Mouse (Mus musculus) embryonic facial prominence, embryonic 14.5 days (tissue): ENCODE data around the gene Ly6g5c. TPM values are rescaled to one million over a fixed set of nuclear protein-coding genes. Genes with fewer than 3 reads are reported as not detected.
A peak's percentile ranks its signal among the peaks of the same experiment; 100 is the strongest.

Experiments
- ATAC-seq: fragments of 200-750 bp; cut with Nextera tagmentation; 2 replicates; pipeline ENCODE4 v1.8.0; 2017; ENCODE audit warnings: low read depth, moderate number of reproducible peaks, moderate TSS enrichment
- DNase-seq: peaks from one replicate; pipeline ENCODE4 v3.0.0-alpha.2; 2015; ENCODE audit warnings: low spot score
- H3K27ac ChIP-seq: fragments of 300-500 bp; sonication (generic); replicated peaks from 2 replicates; pipeline ENCODE4 v1.5.1; 2014; ENCODE audit warnings: low read depth, mild to moderate bottlenecking, low read length, moderate library complexity
- H3K27me3 ChIP-seq: fragments of 300-500 bp; sonication (generic); replicated peaks from 2 replicates; pipeline ENCODE4 v1.6.1; 2014; ENCODE audit warnings: low read length; ENCODE audit not compliant: control insufficient read depth, insufficient read depth
- H3K36me3 ChIP-seq: fragments of 300-500 bp; sonication (generic); 2 replicates; pipeline ENCODE4 v1.6.1; 2014; ENCODE audit warnings: low read length, mixed read lengths; ENCODE audit not compliant: control insufficient read depth, insufficient read depth
- H3K4me1 ChIP-seq: fragments of 300-500 bp; sonication (generic); 2 replicates; pipeline ENCODE4 v1.6.1; 2014; ENCODE audit warnings: antibody characterized with exemption, low read length; ENCODE audit not compliant: control insufficient read depth, insufficient read depth
- H3K4me2 ChIP-seq: fragments of 300-500 bp; sonication (generic); 2 replicates; pipeline ENCODE4 v1.6.1; 2014; ENCODE audit warnings: low read depth, mild to moderate bottlenecking, low read length, moderate library complexity, mixed read lengths
- H3K4me3 ChIP-seq: fragments of 300-500 bp; sonication (generic); 2 replicates; pipeline ENCODE4 v1.5.1; 2014; ENCODE audit warnings: low read depth, mild to moderate bottlenecking, low read length
- H3K9ac ChIP-seq: fragments of 300-500 bp; sonication (generic); 2 replicates; pipeline ENCODE4 v1.6.1; 2014; ENCODE audit warnings: low read depth, mild to moderate bottlenecking, low read length, moderate library complexity, mixed read lengths
- H3K9me3 ChIP-seq: fragments of 300-500 bp; sonication (generic); 2 replicates; pipeline ENCODE4 v1.6.1; 2016; ENCODE audit warnings: low read length; ENCODE audit not compliant: control insufficient read depth
- WGBS: fragments of 180-500 bp; shearing (Covaris S2); extraction: QIAGEN DNeasy Blood & Tissue Kit; methylation state at CpG from one replicate; pipeline ENCODE4 v1.1.7; 2014; 5-methylcytosine and 5-hydroxymethylcytosine counted together
- polyA plus RNA-seq: library from polyadenylated mRNA; unstranded; fragments of >200 nt; fragmentation: Nextera tagmentation; extraction: Ambion mirVana; gene quantifications from 2 replicates; pipeline ENCODE4 v1.2.1, GENCODE M21; 2014

The Ly6g5c gene
- not detected in 2 replicates for polyA plus RNA-seq

DNA sequence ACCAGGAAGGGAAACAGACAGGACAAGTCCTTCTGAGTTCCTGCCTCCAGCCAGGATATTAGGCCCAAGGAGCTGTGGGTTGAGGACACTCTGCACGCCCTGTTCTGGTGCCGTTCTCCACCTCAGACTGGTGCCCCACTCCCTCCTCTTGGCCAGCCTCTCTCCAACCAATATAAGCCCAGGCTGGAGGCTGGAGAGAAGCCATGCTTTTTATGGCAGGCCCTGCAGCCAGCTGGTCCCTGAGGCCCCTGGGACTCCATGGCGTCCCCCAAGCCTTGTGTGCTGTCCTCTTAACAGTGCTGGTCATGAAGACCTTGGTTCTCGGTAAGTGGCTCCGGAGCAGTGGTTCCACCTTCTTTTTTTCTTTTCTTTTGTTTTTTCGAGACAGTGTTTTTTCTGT is at the start of gene Ly6g5c:
Ly6g5c (plus strand) TSS at position 183 of the 400 bp plus-strand sequence.
- Histone ChIP-seq H3K36me3 (peaks cover 13% of the 10 kb centered on the region), H3K4me2 (no peak within 1 kb of the TSS), H3K9ac (no peak within 1 kb of the TSS), H3K27ac (no peak within 1 kb of the TSS), H3K27me3 (no peaks in the 10 kb centered on the region), H3K4me3 (no peak within 1 kb of the TSS), H3K4me1 (no peaks in the 10 kb centered on the region), H3K9me3 (no peaks in the 10 kb centered on the region)
- DNase-seq (no peak), ATAC-seq (no peak)
- WGBS, result 85% methylated on average over 6 of the region's 6 CpGs

DNA sequence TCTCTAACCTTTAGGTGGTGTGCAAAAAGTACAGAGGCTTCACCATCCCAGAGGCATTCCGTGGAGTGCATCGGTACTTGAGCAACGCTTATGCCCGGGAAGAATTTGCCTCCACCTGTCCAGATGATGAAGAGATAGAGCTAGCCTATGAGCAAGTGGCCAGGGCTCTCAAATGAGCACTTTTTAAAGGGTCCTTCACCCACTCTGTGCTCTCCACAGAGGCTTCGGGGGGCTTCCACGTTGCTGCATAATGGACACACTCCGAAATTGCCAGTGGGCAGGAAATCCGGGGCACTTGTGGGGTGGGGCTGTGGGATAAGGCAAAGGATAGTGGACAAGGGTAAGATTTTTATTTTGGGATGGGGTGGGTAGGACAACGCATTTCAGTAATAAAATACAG is 49.8 kb upstream of the Ly6g5c start:
- Histone ChIP-seq H3K4me2 (peak overlapping the region; percentile 86), H3K27me3 (no peaks in the 10 kb centered on the region), H3K9ac (peak overlapping the region; percentile 85; the same call in 1 of the 2 replicates), H3K36me3 (peaks cover 72% of the 10 kb centered on the region), H3K4me3 (peak overlapping the region; percentile 65; the same call in 1 of the 2 replicates), H3K9me3 (no peaks in the 10 kb centered on the region), H3K27ac (peak overlapping the region; percentile 92), H3K4me1 (no peaks in the 10 kb centered on the region; the same call in 1 of the 2 replicates)
- ATAC-seq (no peak), DNase-seq (no peak)
- 58% methylated on average over 9 of the region's 9 CpGs for WGBS

GRCm38 (mm10) chr17:35058911-35059892 is 48.9 kb upstream of the Ly6g5c start, which contains the start of gene Ddah2:
Ddah2 (plus strand) TSS chr17:35059035.
- no peaks in the 10 kb centered on the region for H3K9me3 ChIP-seq
- WGBS, result under 1% methylated on average over 55 of the region's 57 CpGs
- peaks cover 63% of the 10 kb centered on the region for H3K36me3 ChIP-seq
- DNase-seq, result peak; percentile 98
- H3K4me2 ChIP-seq, result peak within 1 kb of the TSS; percentile 86
- H3K4me1 ChIP-seq, result no peaks in the 10 kb centered on the region; the same call in 1 of the 2 replicates
- peak within 1 kb of the TSS; percentile 92 for H3K27ac ChIP-seq
- peak; percentile 90 for ATAC-seq
- peak within 1 kb of the TSS; percentile 65 for H3K4me3 ChIP-seq
- H3K9ac ChIP-seq, result peak within 1 kb of the TSS; percentile 85
- no peaks in the 10 kb centered on the region for H3K27me3 ChIP-seq

GRCm38 (mm10) chr17:35060071-35060470 is 48.0 kb upstream of the Ly6g5c start:
- H3K9me3 ChIP-seq, result no peaks in the 10 kb centered on the region
- H3K9ac ChIP-seq, result peak overlapping the region; percentile 85
- H3K27me3 ChIP-seq, result peaks cover under 1% of the 10 kb centered on the region; the same call in 1 of the 2 replicates
- WGBS, result 27% methylated on average over 14 of the region's 14 CpGs
- H3K27ac ChIP-seq, result peak overlapping the region; percentile 92; the same call in 1 of the 2 replicates
- H3K4me1 ChIP-seq, result peaks cover 6% of the 10 kb centered on the region; the same call in 1 of the 2 replicates
- ATAC-seq (no peak), DNase-seq (no peak)
- H3K4me2 ChIP-seq, result peak overlapping the region; percentile 86
- peaks cover 57% of the 10 kb centered on the region for H3K36me3 ChIP-seq
- peak overlapping the region; percentile 65 for H3K4me3 ChIP-seq

DNA sequence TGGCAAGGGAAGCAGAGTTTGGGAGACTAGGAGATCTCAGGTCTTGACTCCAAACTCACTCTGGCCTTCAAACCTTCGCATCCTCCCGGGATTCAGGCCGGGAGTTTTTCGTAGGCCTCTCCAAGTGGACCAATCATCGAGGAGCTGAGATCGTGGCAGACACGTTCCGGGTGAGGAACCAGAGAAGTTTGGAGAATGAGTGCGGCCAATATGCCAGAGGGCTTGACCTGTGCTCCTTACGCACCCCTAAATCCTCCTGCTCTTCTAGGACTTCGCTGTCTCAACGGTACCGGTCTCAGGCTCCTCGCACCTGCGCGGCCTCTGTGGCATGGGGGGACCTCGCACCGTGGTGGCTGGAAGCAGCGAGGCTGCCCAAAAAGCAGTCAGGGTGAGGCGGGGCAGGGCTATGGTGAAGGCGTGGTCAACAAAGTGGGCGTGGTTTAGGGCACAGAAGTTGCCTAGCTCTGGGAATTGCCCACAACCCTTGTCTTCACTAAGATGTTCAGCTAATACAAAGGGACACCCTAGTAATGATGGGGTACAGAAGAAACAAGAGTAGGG is 47.3 kb upstream of the Ly6g5c start:
- DNase-seq (no peak), ATAC-seq (no peak)
- H3K9ac ChIP-seq, result peak overlapping the region; percentile 85
- peaks cover 49% of the 10 kb centered on the region for H3K36me3 ChIP-seq
- H3K4me1 ChIP-seq, result peaks cover 6% of the 10 kb centered on the region; the same call in 1 of the 2 replicates
- peaks cover 7% of the 10 kb centered on the region for H3K27me3 ChIP-seq
- no peak overlapping the region for H3K27ac ChIP-seq
- H3K9me3 ChIP-seq, result no peaks in the 10 kb centered on the region
- peak overlapping the region; percentile 86 for H3K4me2 ChIP-seq
- peak overlapping the region; percentile 65 for H3K4me3 ChIP-seq
- WGBS, result 58% methylated on average over 22 of the region's 22 CpGs

DNA sequence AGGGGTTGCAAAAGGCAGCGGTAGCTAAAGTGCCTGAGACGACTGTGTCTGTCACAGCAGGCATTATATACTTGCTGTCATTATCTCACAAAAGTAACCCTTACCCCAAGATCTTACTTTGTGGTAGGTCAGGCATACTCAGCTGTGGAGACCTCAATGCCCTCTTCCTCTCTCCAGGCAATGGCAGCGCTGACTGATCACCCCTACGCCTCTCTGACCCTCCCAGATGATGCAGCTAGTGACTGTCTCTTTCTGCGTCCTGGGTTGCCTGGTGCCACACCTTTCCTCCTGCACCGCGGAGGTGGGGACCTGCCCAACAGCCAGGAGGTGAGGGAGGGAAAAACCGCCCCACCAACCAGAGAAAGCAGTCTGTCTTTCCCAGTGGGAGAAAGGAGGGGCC is 46.8 kb upstream of the Ly6g5c start:
- Histone ChIP-seq H3K4me1 (peaks cover 6% of the 10 kb centered on the region; the same call in 1 of the 2 replicates), H3K36me3 (peaks cover 44% of the 10 kb centered on the region), H3K27me3 (peaks cover 10% of the 10 kb centered on the region), H3K9me3 (no peaks in the 10 kb centered on the region), H3K4me2 (peak overlapping the region; percentile 86), H3K4me3 (no peak overlapping the region), H3K27ac (no peak overlapping the region), H3K9ac (no peak overlapping the region)
- no peak for DNase-seq
- WGBS, result 74% methylated on average over 8 of the region's 8 CpGs
- no peak for ATAC-seq

- peaks cover 6% of the 10 kb centered on the region; the same call in 1 of the 2 replicates for H3K4me1 ChIP-seq
- H3K4me3 ChIP-seq, result no peak overlapping the region
- WGBS, result 93% methylated on average over 3 of the region's 3 CpGs
- H3K27ac ChIP-seq, result no peak overlapping the region
- H3K9me3 ChIP-seq, result no peaks in the 10 kb centered on the region
- peaks cover 27% of the 10 kb centered on the region for H3K36me3 ChIP-seq
- DNase-seq, result no peak
- no peak overlapping the region for H3K9ac ChIP-seq
- H3K27me3 ChIP-seq, result peaks cover 20% of the 10 kb centered on the region
- H3K4me2 ChIP-seq, result no peak overlapping the region
- ATAC-seq, result no peak
These were observed 44.6 kb upstream of the Ly6g5c start for GRCm38 (mm10) chr17:35063466-35063865.

DNA sequence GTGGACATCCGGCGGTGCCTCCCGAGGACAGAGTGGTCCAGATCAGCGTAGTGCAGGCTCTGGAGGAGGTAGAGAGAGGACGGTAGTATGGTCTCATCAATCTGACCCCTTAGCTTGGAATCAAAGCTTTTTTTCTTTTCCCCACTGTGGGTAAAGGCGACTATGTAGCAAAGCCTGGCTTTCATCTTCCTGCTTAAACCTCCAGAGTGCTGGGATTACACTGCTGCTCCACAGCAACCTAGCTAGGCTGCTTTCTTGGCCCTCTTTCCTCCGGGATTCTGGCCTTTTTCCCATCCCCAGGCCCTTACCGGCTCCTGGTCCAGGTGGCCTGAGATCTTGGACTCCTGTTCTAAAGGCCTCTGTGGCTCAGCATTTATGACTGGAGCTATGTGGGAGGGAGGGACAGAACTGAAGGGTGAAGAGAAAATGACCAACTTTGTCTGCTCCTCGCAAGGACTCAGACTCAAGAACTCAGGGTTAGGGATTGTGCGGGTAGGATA is 43.7 kb upstream of the Ly6g5c start:
- H3K27ac ChIP-seq, result peak overlapping the region; percentile 54
- WGBS, result 21% methylated on average over 9 of the region's 10 CpGs
- H3K4me3 ChIP-seq, result peak overlapping the region; percentile 34
- no peaks in the 10 kb centered on the region for H3K9me3 ChIP-seq
- H3K4me2 ChIP-seq, result peak overlapping the region; percentile 61
- H3K27me3 ChIP-seq, result peaks cover 20% of the 10 kb centered on the region
- no peak for DNase-seq
- ATAC-seq, result no peak
- peak overlapping the region; percentile 56; the same call in 1 of the 2 replicates for H3K9ac ChIP-seq
- H3K4me1 ChIP-seq, result peaks cover 6% of the 10 kb centered on the region; the same call in 1 of the 2 replicates
- peaks cover 27% of the 10 kb centered on the region for H3K36me3 ChIP-seq
